Mouse (Mus musculus) G1E (cell line): ENCODE measurements at regions not wholly inside any gene's neighbourhood (a gene's known extent, or its start where the extent isn't known, plus 50 kb on each side); places are given as distances from the start of the nearest gene placed in this dataset.

Experiments used
- CTCF ChIP-seq: IDR thresholded peaks from 2 replicates; pipeline ENCODE4 v1.5.1; 2012; ENCODE audit warnings: low read depth, low read length, inconsistent platforms, mixed read lengths
- GATA1 ChIP-seq: IDR thresholded peaks from 2 replicates; pipeline ENCODE4 v1.6.1; 2012; ENCODE audit warnings: borderline replicate concordance, low read length, inconsistent platforms, mixed read lengths
- GATA2 ChIP-seq: IDR thresholded peaks from 2 replicates; pipeline ENCODE4 v1.6.1; 2012; ENCODE audit warnings: low read depth, low read length, inconsistent platforms, borderline replicate concordance
- POLR2AphosphoS5 ChIP-seq: IDR thresholded peaks from 2 replicates; pipeline ENCODE4 v1.6.1; 2012; ENCODE audit warnings: low read depth, low read length, inconsistent platforms; ENCODE audit not compliant: insufficient replicate concordance
- TAL1 ChIP-seq: conservative IDR thresholded peaks from 2 replicates; pipeline ENCODE4 v1.6.1; 2012; ENCODE audit warnings: low read depth, low read length, inconsistent platforms, mixed read lengths

DNA sequence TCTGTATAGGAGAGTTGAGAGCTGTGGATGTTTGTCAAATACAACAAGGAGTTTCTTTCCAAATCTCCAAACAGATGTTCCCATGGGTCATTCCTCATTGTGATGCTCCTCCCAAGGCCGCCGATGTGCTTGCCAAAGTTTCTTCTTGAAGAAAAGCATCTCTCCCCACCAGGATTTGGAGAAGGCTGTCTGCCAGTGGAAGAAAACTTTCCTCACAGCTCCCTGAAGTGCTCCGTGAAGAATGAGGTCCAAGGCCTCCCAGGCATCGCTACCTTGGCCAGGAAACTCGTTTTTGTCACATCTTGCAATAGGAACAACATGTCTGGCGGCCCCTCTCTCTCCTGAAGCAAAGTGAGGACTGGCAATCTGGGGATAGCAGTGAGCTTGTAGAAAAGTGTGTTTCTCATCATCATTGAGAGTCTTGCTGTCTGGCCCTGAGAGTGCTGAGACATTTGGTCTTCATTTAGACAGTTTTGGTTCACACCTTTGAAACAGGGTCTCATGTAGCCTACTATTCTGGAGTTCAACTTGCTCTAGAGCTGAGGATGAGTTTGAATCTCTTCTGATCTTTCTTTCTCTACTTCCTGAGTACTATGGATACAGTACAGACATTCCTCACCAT, 386.9 kb upstream of the Klhl29 start:
- TF ChIP-seq CTCF: no peak
- no peak for TF ChIP-seq GATA1
- TF ChIP-seq TAL1: no peak
- TF ChIP-seq POLR2AphosphoS5: no peak
- TF ChIP-seq GATA2: no peak
